Mouse (Mus musculus): ENCODE results near the gene Wbp2nl.

DNA sequence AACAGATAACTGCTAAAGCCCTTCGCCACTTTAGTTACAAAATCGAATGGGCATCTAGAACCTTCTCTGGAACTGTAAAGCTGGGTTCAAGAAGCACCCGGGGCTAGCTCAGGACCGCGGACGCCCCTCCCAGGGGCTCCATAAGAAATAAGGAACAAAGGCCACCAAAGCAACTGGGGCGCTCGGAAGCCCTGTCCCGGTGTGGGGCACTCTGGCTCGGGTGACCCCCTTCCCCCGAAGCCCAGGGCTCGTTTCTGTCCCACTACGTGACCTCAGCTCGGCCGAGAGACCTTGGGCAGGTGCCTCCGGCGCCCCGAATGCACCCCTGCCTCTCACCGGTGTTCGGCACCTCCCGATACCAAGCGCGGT is 55.0 kb downstream of the Wbp2nl start:
- TF ChIP-seq CTCF (IDR thresholded peaks at IDR 0.05; ENCODE audit: low read depth, low read length) (no peak), POLR2A (IDR thresholded peaks at IDR 0.05; ENCODE audit: insufficient read depth, low read length) (no peak), EP300 (IDR thresholded peaks at IDR 0.05; ENCODE audit: insufficient read depth, low read depth, low read length) (no peak)

All from ES-Bruce4 (cell line).